Mouse (Mus musculus): ENCODE data around the gene 2900026A02Rik.
"Not testable (repeated sequence)": the region's sequence is repeated elsewhere in the genome, so short reads cannot be mapped to it uniquely, and the experiment has no call there.

The 2900026A02Rik gene

GRCm38 (mm10) chr5:113122326-113123054, 98.5 kb downstream of the 2900026A02Rik start:
- DNase-seq (ENCODE audit: low read depth, low spot score), result no peak

DNA sequence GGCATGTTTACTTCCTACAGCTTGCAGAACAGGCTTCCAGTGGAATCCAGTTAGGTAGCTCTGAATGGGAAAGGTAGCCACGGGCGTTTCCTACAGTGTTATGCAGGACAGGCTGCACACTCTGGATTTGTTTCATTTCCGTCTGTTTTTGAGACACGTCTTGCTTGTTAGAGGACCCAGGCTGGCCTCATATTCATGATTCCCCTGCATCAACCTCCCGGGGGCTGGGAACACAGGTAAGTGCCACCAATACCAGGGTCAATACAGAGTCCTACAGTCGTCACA, 99.5 kb downstream of the 2900026A02Rik start:
- no peak for DNase-seq (ENCODE audit: low read depth, low spot score)

GRCm38 (mm10) chr5:113120741-113121590, 100.1 kb downstream of the 2900026A02Rik start:
- no peak for DNase-seq (ENCODE audit: low read depth, low spot score)

DNA sequence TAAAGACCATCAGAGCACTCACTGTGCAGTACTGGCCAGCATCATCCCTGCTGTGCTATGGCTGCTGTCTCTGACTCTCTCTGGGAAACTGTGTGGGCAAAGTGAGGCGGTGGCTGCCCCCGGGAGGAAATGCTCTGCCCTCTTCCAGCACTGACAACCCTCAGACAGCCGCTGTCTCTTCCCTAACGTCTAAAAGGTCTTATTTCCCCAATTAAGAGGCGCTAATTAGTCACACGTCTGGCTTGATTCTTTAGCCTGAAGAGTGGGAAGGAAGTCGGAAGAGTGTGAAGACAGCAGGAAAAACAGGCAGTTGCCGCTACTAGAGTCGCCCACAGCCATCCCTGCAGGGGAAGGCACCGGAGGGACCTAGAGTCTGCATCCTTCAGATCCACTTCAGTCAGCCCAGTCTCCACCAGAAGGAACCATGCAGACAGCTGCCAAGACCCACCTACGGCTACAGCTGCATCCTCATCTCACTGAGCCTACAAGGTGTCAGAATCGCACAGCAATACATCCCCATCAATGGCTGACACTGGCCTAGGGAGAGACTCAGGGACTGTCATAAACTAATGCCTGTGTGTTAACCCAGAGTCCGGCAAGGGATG, 101.1 kb downstream of the 2900026A02Rik start:
- DNase-seq (ENCODE audit: low read depth, low spot score), result no peak

DNA sequence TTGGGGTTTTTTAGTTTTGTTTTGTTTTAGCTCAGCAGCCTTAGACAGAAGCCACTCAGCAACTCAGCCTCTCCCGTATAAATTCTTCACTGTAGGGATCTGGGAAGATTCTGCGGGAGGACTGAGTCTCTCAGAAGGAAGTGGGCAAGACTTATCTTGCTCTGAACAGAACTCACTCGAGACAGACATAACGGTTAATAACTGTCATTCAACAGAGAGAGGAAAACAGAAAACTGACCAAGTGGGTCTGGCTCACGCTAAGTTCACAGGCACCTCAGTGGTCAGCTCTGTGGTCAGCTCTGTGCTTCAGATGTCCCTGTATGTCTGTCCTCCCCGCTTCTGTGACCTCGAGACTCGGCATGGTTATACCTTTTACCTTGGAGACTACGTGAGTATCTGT, 101.7 kb downstream of the 2900026A02Rik start:
- no peak for DNase-seq (ENCODE audit: low read depth, low spot score)

GRCm38 (mm10) chr5:113118695-113119094, 102.3 kb downstream of the 2900026A02Rik start:
- DNase-seq (ENCODE audit: low read depth, low spot score), result peak; percentile 47

- no peak for DNase-seq (ENCODE audit: low read depth, low spot score)
Measured at GRCm38 (mm10) chr5:113117361-113117760, 103.7 kb downstream of the 2900026A02Rik start.

DNA sequence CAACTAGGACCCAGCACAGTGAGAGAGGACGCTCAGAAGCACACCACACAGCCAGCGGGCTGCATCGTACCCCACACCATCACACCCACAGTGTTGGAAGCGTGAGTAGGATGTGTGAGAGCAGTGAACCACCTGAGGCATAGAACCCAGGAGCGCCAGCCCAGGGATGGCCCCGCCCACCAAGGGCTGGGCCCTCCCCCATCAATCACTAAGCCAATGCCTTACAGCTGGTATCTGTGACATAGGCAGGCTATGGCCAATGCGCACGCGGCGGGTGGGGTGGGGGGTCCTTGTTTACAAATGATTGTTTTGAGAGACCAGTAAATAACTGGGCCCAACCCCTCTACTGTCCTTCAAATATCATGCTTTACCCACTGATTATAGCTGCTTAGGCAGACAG, 105.1 kb downstream of the 2900026A02Rik start:
- DNase-seq (ENCODE audit: low read depth, low spot score), result no peak

- peak; percentile 29 for DNase-seq (ENCODE audit: low read depth, low spot score)
Measured at GRCm38 (mm10) chr5:113114264-113115225, 106.5 kb downstream of the 2900026A02Rik start.

GRCm38 (mm10) chr5:113113120-113113519, 107.9 kb downstream of the 2900026A02Rik start:
- no peak for DNase-seq (ENCODE audit: low read depth, low spot score)

GRCm38 (mm10) chr5:113111336-113111735, 109.7 kb downstream of the 2900026A02Rik start:
- no peak for DNase-seq (ENCODE audit: low read depth, low spot score)

GRCm38 (mm10) chr5:113110929-113111328, 110.1 kb downstream of the 2900026A02Rik start:
- no peak for DNase-seq (ENCODE audit: low read depth, low spot score)

DNA sequence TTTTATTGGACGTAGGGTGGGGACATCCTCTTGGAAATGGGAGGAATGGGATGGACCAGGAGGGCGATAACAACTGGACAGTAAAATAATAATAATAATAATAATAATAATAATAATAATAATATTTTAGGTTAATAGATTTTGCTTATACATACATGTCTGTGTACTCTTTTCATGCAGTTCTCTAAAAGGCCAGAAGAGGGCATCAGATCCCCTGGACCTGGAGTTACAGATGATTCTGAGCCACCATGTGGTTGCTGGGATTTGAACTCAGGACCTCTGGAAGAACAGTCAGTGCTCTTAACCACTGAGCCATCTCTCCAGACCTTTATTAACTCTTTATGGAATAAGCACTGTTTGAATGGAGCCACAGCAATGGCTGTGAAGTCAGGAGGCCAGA, 111.4 kb downstream of the 2900026A02Rik start:
- DNase-seq (ENCODE audit: low read depth, low spot score), result not testable (repeated sequence)

GRCm38 (mm10) chr5:113108165-113108764, 112.8 kb downstream of the 2900026A02Rik start:
- no peak for DNase-seq (ENCODE audit: low read depth, low spot score)

GRCm38 (mm10) chr5:113107709-113108108, 113.3 kb downstream of the 2900026A02Rik start:
- no peak for DNase-seq (ENCODE audit: low read depth, low spot score)

- no peak for DNase-seq (ENCODE audit: low read depth, low spot score)
Measured at GRCm38 (mm10) chr5:113106594-113106993, 114.4 kb downstream of the 2900026A02Rik start.

DNA sequence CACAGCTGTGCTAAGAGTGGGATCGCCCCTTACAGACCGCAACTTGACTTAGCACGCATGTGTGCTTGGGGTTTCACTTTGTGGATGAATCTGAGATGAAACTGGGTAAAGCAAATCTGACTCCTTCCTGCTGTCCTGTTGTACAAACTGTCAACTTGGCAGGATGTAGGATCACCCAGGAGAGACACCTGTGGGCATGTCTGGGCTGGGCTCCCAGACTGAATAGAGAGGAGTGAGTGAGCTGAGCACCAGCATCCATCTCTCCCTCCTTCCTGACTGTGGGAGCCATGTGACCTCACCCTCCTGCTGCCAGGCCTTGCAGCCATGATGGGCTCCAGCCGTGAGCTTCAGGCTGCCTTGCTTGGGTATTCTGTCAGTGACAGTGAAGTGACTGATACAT, 115.6 kb downstream of the 2900026A02Rik start:
- DNase-seq (ENCODE audit: low read depth, low spot score), result no peak

- DNase-seq (ENCODE audit: low read depth, low spot score), result no peak
Measured at GRCm38 (mm10) chr5:113105035-113105434, 116.0 kb downstream of the 2900026A02Rik start.

DNA sequence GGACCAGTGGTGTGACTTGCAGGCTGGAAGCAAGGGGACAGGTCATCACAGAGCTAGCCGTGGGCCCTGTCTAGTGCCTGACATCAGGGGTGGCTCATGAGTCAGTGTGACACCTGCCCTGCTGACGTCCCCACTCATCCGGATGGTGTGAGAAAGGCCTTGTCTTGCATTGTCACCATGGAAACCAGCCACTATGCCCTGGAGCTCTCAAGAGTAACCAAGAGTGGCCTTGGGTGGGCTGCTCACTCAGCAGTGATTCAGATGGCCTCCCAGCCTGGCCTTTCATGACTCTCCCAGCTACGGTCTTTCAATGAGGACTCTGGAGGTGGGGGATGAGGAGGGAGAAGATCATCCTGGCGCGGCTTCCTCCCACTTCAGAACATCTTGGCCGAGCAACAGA, 118.6 kb downstream of the 2900026A02Rik start:
- DNase-seq (ENCODE audit: low read depth, low spot score), result no peak

DNA sequence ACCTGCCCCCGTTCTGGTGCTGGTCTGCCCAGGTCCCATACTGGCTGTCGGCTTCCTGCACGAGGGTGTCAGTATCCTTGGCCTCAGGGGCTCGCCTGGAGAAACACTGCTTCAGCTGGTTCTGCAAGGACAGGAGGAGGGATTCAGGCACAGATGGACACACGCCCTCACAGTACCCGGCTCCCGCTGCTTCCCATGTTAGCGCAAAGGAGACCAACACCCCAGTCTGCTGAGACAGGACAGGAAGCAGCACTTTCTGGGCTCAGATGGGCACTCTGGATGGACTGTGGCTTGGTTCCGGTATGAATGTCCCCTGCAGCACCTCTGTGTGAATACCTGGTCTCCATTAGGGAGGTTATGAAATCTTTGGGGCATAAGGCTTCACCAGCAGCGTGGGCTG, 119.6 kb downstream of the 2900026A02Rik start:
- DNase-seq (ENCODE audit: low read depth, low spot score), result no peak

DNA sequence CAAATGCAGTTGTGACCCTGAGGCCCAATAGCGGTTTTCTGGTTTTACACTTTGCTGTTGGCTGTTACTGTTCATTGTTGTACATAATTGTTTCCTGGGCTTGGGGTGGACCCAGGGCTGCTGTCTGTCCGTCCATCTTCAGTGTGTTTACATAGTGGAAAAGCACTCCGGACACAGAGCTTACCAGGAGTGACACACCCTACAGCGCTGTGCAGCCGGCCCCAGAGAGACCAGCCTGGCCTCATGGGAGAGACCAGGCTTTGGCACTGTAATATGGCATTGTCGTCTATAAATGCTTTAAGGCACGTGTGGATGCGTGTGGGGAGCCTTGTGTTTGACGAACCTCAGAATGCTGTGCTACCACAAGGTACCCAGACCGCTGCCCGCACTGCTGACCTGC, 120.6 kb downstream of the 2900026A02Rik start:
- DNase-seq (ENCODE audit: low read depth, low spot score), result no peak

Data from c-Kit-negative CD71-positive TER-119-positive erythroid progenitor cells, embryonic 14.5 days (primary cell).